Mouse (Mus musculus) adrenal gland, adult 2 months (tissue): ENCODE measurements around the gene Orm1. TPM values are rescaled to one million over a fixed set of nuclear protein-coding genes. Genes with fewer than 3 reads are reported as not detected.

ENCODE experiments used
- polyA plus RNA-seq: library from polyadenylated mRNA; depleted of rRNA; stranded (reverse); fragments of >200 nt; gene quantifications from 2 replicates; pipeline ENCODE4 v1.2.3, GENCODE M21; 2012; rRNA removed
- total RNA-seq, 2 experiments: library from RNA; stranded (reverse); gene quantifications; 2 replicates each; pipeline ENCODE4 v1.2.3; 2021

Gene Orm1
- total and polyA plus RNA-seq, 3 experiments: 13.8 to 61.8 (median 38.2) TPM

Other genes with a start within 250 kb of the Orm1 start
- gene Ambp, start 189.8 kb upstream of the Orm1 start, total RNA-seq: 1 to 10 TPM in 1 of 2 experiments, under 1 TPM in 1; 0.38 to 7.1 TPM
- 0.61 TPM in 1 of 2 replicates, not detected in the other for gene Ambp, start 189.8 kb upstream of the Orm1 start, polyA plus RNA-seq
- gene Kif12, start 172.4 kb upstream of the Orm1 start, total RNA-seq: not detected
- gene Kif12, start 172.4 kb upstream of the Orm1 start, polyA plus RNA-seq: 0.26 TPM in 1 of 2 replicates, not detected in the other
- 10 to 100 TPM in 1 of 2 experiments, 1 to 10 TPM in 1; 8.4 to 13.0 TPM for gene Col27a1, start 130.6 kb upstream of the Orm1 start, total RNA-seq
- 12.9 and 14.9 TPM in 2 replicates for gene Col27a1, start 130.6 kb upstream of the Orm1 start, polyA plus RNA-seq
- 10 to 100 TPM; 11.7 to 12.3 TPM for gene Orm3, start 11.6 kb downstream of the Orm1 start, total RNA-seq
- 1.8 and 2.2 TPM in 2 replicates for gene Orm3, start 11.6 kb downstream of the Orm1 start, polyA plus RNA-seq
- gene Orm2, start 17.9 kb downstream of the Orm1 start, total RNA-seq: 1 to 10 TPM; 3.9 to 8.2 TPM
- gene Orm2, start 17.9 kb downstream of the Orm1 start, polyA plus RNA-seq: 0.51 and 1.1 TPM in 2 replicates
- gene Akna, start 58.8 kb downstream of the Orm1 start, total RNA-seq: 1 to 10 TPM; 3.9 to 4.7 TPM
- gene Akna, start 58.8 kb downstream of the Orm1 start, polyA plus RNA-seq: 5.1 and 5.6 TPM in 2 replicates
- 10 to 100 TPM; 51.5 to 57.1 TPM for gene Whrn, start 151.4 kb downstream of the Orm1 start, total RNA-seq
- gene Whrn, start 151.4 kb downstream of the Orm1 start, polyA plus RNA-seq: 96.9 and 101 TPM in 2 replicates
- gene Atp6v1g1, start 200.2 kb downstream of the Orm1 start, total RNA-seq: 100 to 1,000 TPM; 166 to 207 TPM
- gene Atp6v1g1, start 200.2 kb downstream of the Orm1 start, polyA plus RNA-seq: 21.2 and 22.1 TPM in 2 replicates
- 10 to 100 TPM; 10.4 to 12.6 TPM for gene Tmem268, start 214.2 kb downstream of the Orm1 start, total RNA-seq
- gene Tmem268, start 214.2 kb downstream of the Orm1 start, polyA plus RNA-seq: 7.5 and 7.7 TPM in 2 replicates